Mouse (Mus musculus): ENCODE measurements around the gene Cxcl1.
"Not testable (repeated sequence)": the region's sequence is repeated elsewhere in the genome, so short reads cannot be mapped to it uniquely, and the experiment has no call there.

Gene Cxcl1

DNA sequence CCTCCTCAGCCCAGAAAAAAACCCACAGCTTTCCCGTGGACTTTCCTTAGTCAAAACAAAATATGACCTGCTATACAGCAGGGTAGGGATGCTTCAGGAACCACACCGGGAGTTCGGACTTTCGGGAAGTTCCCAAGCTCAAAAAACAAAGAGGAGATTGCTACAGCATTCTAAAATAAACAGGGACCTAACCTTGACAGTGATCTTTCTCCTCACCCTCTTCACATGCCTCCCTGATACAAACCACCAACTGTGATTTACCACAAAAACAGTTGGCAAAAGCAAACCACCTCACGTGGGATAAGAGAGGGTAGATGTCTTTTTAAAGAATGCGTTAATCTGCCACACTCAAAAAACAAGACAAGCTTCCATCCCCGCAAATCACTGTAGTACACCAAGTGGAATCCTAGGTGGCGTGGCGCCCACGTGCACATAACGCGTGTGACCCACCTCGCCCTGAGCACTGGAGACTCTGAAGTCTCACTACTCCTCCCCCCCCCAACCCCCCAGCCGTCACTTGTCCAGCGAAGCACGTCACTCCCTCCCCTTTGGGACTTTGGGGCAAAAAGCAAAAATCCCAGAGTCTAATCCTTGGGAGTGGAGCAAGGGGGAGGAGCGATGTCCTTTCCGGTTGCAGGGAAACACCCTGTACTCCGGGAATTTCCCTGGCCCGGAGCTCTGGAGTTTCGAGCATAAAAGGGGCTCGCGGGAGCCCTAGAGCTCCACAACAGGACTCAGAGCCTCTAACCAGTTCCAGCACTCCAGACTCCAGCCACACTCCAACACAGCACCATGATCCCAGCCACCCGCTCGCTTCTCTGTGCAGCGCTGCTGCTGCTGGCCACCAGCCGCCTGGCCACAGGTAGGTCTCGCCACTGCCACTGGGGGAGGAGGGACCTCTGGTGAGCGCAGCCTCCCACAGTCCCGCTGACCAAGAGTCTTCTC, at the start of gene Cxcl1:
Gene Cxcl1, plus strand, starts transcription at position 723 of the 945 bp plus-strand sequence.
- peak; percentile 81 for ATAC-seq (ENCODE audit: insufficient number of reproducible peaks, low FRiP score, low TSS enrichment)

DNA sequence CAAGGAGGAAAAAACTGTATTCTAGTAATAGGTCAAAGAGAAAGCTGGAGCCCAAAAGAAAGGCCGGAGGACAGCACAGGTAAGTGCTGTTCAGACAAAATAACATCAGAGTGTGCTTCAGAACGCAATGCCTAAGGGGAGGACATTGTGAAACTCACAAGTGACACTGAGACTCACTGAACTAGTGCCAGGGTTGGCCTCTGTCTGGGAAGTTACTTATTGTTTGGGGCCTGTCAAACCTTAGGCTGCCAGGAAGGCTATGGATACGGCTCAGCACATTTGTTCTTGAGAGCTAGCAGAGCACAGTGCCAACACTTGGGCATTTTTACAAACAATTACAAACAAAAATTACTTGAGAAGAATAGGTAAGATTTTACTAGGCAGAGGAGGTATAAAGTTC, 47.1 kb upstream of the Cxcl1 start:
- no peak for ATAC-seq (ENCODE audit: insufficient number of reproducible peaks, low FRiP score, low TSS enrichment)

DNA sequence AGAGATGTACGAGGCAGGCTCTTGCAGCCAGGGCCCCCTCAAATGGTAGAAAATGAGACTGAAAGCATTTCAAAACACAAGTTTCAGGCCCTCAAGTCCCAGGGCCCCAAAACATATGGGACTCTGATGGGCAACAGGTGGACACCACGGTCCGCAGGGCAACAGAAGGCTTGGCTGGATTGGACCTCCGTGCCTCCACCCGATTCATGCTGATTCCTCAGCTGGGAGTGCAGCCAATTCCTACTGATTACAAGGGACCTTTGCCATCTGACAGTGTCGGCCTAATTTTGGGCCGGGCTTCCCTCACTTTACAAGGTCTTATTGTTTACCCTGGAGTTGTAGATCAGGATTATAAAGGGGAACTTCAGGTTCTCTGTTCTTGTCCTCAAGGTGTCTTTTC, 40.9 kb upstream of the Cxcl1 start:
- ATAC-seq (ENCODE audit: insufficient number of reproducible peaks, low FRiP score, low TSS enrichment): not testable (repeated sequence)

DNA sequence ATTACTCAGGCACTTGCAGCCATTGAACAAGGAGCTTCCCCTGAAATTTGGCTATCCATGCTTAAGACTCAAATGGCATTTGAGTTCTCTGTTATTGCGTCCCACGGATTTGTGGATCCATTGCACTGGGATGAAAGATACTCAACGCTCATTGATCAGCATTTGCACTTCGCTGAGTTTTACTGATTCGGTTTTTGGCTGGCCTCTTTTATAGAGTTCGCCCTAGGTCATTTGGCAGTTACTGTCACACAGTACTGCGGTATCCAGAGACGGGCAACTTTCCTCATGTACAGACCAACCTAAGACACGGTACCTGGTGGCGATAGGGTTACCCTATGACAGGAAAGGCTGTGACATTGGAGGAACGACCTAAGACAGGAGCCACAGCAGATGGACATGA, 39.6 kb upstream of the Cxcl1 start:
- ATAC-seq (ENCODE audit: insufficient number of reproducible peaks, low FRiP score, low TSS enrichment): not testable (repeated sequence)

DNA sequence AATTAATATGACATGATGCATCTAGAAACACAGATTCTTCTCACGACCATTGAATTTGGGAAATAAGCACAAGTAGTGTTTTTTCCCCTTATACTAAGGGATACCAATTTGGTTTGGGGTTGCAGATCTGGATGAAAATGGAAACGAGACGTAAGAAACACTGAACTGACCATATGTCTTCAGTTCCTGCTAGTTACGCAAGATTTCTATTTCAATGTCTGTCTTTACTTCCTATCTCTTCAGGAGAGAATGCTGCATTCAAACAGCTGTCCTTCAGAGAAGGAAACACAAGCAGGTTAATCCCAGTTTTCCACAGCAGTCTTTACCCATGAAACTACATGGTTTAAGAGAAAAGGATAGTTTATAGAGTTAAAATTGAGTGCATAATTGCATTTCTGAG, 37.8 kb upstream of the Cxcl1 start:
- ATAC-seq (ENCODE audit: insufficient number of reproducible peaks, low FRiP score, low TSS enrichment): no peak

DNA sequence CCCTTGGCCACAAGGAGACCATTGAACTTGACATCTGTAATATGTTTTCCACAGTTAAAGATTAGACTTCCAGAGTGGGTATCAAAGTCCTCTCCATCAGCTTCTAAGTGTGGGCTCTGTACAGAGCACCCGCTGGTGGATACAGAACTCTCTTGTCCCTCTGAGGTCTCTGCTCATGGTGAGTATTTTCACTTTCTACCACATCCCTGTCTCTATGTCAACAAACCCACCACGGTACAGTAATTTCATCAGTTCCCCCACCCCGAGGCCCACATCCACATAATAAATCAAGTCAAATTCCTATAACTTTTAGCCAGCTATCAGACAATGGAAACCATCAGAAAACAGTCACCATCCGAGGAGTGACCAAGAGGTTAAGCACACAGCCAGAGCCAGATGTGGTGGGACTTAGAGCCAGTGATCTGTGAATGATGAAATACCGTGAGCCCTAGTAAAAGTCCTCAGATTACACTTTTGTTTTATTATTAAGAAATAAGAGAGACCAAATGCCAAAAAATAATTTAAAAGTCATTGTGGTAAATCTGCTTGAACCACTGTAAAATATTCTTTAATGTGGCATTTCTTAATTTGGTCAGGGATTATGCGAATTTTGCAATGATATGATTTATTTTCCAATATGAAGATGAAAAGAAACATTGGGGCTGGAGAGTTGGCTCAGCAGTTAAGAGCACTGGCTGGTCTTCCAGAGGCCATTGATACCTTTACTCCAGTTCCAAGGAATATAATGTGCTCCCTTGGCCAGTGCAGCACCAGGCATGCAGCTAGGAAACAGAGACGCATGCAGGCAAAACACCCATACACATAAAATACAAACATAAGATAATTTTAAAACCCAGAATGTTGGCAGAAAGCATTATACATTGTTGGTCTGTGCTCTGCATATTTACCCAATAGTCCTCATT, 35.5 kb upstream of the Cxcl1 start:
- no peak for ATAC-seq (ENCODE audit: insufficient number of reproducible peaks, low FRiP score, low TSS enrichment)

DNA sequence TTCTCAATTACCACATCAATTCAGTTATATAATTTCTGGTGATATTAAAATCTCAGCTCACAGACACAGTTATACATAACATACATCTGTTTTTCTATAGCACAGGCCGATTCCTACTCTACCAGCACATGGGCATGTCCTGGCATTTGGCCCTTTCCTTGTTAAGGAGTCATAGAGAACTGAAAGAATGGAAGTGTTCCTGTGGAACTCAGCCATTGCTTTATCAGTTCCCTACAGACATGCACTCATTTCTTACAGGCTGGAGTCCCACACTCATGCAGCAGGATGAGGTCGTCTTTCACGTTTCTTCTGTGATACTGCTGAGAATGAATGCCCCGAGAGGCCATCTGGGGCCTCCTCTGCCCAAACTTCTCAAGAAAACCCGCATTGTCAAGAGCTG, 33.6 kb upstream of the Cxcl1 start:
- no peak for ATAC-seq (ENCODE audit: insufficient number of reproducible peaks, low FRiP score, low TSS enrichment)

DNA sequence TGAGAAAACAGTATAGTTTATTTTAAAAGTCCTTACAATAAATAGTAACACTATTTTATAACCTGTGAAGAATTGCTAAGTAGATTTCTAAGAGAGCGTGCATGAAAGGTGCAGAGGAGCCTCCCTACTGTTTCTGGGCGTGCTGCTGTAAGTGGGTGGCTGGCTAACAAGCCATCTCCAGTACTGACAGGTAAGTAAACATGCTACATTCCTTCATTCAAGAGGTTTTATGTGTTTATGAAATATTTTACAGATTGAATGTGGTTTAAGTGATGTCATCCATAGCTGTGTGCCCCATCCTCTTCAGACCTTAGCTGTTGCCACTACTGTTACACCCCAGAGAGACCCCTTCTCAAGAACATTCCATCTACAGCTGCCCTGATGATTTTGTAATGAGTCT, 32.6 kb upstream of the Cxcl1 start:
- ATAC-seq (ENCODE audit: insufficient number of reproducible peaks, low FRiP score, low TSS enrichment): no peak

DNA sequence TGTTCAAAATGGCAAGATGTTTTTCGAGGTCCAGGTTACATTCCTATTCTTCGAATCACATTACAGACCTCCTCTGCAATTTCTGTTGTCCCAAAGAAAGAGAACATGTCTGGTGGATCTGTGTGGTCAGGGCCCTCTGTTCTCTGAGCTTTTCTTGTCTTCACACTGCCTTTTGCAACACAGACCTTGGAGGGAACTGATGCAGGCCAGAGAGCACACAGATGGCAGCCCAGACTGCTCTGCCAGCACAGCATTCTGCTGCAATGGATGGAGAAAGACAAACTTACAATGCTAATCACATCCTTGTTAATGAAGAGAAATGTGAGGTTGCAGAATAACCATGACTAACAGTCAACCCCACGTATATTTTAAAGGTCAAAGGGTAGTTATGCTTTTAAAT, 32.0 kb upstream of the Cxcl1 start:
- ATAC-seq (ENCODE audit: insufficient number of reproducible peaks, low FRiP score, low TSS enrichment): 0 out of 2 replicates have a peak, but pooled peaks have one; percentile 79

DNA sequence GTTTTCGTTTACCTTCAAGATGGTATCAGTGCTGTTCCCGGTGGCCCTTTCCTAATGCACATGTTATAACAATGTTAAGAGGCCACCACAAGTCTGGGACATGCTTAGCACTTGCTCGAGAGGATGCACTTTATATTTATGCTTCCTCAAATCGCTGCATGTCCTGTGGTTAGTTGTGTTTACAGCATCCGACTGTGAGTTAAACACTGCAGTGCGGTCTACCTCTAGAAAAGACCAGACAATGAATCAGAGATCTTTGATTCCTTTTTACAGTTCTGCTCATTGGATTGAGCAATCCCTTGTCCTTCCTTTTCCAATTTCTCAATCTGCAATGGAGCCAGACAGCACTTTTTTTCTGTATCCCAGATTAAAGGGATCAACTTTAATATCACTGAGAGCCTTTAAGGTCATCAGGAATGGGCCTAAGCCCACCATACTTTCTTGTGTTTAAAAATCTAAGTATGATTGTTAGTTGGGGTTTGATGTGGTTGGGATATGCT, 29.1 kb upstream of the Cxcl1 start:
- ATAC-seq (ENCODE audit: insufficient number of reproducible peaks, low FRiP score, low TSS enrichment): no peak

DNA sequence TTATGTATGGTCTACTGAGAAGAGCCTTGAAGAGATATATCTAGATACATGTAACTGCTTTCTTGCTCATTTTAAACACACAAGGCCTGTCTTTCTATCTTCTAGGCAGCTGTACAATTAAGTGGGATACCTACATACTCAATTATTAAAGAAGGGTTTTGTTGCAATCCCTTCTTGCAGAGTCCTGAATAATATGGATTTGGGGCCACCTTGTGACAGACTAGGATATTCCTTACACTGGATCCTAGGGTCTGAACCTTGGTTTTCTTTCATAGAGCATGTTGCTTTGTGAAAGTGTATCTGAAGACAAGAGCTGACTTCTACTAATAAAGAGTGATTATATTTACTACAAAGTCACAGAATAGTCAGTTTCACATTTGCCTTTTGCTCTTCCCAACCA, 24.3 kb upstream of the Cxcl1 start:
- no peak for ATAC-seq (ENCODE audit: insufficient number of reproducible peaks, low FRiP score, low TSS enrichment)

DNA sequence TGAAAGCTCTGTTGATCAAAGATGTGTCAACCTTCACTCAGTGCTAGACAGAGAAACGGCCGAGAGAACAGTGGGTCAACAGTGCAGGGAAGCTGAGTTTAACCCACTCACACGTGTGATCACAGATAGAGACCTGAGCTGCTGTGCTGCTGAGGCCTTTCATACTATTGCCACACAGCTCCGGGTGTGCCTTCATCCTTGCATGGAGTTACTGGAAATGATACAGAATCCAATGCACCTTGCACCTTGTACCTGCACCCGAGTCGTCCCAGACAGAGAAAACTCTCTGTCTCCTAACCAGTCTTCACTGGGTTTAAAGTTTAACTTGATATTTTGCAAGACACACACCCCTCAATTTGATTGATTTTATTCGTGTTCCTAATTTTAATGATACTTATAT, 18.7 kb upstream of the Cxcl1 start:
- ATAC-seq (ENCODE audit: insufficient number of reproducible peaks, low FRiP score, low TSS enrichment): no peak

DNA sequence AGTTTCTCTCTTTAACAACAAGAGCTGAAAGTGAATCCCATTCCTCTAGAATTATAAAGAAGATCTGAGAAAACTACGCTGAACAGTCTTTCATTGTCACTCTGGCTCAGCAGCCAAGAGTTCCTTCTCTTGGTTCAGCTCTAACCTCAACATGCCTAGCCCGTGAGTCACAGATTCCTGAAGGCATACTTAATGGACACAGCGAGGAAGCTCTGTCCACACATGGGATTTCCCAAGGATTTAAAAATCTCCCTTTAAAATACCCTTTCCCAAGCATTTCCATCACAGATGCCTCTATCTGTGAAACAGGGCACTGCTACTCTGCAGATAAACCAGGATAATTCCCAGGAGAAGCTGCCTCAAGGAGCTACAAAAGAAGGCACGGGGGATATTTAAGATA, 15.0 kb upstream of the Cxcl1 start:
- no peak for ATAC-seq (ENCODE audit: insufficient number of reproducible peaks, low FRiP score, low TSS enrichment)

DNA sequence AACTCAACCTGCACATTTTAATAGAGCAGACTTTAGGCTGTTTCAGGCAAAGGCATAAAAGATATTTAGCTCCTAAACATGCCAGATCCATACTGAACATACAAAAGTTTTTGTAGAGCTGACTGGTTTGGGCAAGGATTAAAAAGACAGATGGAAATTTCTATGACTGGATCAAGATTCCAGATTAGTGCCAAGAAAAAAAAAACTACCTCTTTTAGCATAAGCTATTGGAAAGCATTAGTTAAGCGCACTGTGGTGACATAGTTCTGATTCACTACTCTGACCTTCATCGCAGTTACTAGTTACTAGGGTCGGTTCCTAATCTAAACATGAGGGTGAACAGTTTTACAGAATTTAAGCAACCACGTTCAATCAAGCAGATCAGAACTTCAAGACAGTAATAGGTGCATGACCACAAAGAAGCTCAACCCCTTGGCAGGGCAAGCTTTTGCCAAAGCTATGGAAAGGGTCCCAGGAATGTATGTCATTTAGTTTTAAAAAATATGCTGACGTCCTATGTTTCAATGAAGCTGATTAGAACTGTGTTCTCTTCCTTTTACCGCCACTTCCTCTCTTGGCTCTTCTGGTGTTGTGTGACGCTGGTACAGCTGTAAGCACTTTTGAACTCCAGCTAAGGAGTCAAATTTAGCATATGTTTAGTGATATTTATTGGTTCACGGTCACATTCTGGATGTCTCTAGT, 14.4 kb upstream of the Cxcl1 start:
- no peak for ATAC-seq (ENCODE audit: insufficient number of reproducible peaks, low FRiP score, low TSS enrichment)

DNA sequence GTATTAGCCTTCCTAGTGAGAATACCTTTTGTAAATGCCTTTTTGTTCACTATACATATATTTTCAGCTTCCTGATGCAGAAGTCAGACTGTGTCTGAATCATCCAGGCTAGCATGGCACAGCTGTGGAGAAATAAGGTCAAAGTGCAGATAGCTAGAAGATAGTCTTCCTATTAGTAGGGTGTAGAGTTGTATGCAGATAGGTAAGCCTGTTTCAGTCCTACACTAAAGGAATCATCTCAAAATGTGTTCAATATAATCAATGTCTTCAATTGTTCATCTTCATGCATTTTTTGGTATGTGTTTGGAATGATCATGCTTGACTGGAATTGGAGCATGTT, 13.9 kb upstream of the Cxcl1 start:
- ATAC-seq (ENCODE audit: insufficient number of reproducible peaks, low FRiP score, low TSS enrichment): no peak

DNA sequence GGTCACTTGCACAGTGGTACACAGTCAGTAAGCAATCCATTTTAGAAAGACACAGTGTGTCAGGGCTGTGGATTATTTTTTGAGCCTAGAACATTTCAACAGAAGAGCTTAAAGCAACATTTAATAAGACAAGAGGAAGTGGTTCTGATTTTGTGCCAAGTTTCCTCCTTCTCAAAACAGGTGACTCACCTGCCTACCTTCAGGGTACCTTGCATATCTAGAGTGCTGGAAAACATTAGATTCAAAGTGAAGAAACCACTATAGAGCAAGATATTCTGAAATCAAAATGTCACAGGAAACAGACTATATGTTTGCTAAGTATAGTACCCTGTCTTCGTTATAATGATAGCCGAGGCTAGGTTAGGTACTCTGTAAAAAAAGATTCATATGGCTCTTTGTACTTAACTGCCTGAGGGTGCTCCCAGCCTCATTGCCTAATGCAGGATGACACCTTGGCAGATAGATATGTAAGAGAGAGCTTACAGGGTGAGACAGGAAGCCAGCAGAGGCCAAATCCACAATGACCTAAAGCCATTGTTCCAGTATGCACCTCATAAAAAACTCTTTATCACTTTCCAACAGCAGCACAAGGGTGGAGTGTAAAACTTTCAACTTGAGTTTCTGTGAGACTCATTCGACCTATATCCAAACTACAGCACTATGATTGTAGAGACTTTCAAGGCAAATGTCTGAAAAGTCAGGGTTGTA, 11.6 kb upstream of the Cxcl1 start:
- ATAC-seq (ENCODE audit: insufficient number of reproducible peaks, low FRiP score, low TSS enrichment): no peak

DNA sequence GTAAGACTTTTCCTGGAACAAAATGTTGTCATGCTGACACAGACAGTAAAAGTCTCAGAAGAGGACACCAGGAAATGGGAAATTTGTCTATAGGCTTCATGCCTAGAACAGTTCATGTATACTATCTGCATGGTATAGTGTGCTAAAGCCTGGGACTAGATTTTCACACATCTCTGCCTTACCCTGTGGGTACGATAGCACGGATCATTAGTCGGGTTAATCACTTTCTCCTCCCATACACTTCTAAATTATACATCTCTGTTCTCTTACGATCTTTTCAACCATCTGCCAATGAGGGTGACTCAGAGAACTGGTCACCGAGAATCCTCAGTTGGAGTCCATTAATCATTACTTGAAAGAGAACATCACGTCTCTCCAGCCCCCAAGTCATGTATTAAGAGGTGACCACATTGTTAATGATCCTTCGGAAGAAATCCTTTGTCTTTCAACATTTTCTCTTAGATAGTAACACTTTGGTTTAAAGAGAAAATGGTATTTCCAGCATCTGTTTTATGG, 10.6 kb upstream of the Cxcl1 start:
- ATAC-seq (ENCODE audit: insufficient number of reproducible peaks, low FRiP score, low TSS enrichment): no peak

DNA sequence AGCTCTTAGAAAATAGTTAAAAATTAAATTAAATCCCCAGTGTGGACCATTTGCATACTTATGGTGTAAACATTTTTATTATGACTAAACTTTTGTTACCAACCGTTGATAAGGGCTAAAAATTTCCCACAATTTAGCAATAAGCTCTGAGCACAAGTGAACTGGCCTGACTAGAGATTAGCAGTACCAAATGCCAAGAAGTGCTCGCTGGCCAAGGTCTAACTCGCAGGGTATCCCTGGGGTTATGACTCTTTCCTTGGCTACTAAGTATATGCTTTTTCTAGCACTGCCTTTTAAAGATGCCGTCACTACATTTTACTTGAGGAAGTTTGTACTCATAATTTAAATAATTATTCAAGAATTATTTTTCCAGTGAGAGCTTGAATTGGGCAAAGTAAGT, 10.0 kb upstream of the Cxcl1 start:
- ATAC-seq (ENCODE audit: insufficient number of reproducible peaks, low FRiP score, low TSS enrichment): no peak

DNA sequence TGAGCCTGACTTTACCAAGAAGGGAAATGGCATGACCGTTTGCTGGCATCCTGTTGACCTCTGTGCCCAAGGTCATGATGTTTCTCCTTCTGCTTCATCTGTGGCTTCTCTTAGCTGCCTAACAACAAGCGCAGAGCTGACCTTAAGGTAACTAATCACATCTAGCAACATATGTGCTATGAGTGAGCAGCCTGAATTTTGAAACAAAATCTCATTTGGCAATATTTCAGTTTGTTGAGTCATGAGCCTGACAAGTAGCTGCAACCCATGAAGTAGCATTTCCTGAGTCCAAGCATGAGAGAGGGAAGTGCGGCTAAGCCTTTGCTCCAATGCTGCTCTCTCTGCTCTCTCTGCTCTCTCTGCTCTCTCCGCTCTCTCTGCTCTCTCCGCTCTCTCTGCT, 9.4 kb upstream of the Cxcl1 start:
- no peak for ATAC-seq (ENCODE audit: insufficient number of reproducible peaks, low FRiP score, low TSS enrichment)

DNA sequence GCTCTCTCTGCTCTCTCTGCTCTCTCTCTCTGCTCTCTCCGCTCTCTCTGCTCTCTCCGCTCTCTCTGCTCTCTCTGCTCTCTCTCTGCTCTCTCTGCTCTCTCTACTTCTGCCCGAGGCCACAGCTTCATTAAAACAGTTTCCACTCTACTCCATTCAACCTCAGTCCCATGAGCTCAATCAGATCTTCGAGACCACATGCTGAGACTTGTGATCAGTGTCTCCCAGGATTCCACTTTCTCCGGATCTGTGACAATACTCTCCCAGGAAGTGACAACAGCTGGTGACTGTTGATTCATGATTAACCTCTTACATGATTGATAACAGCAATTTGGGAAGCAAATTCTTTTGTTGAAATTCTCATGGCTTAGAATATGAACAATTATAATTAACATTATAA, 8.9 kb upstream of the Cxcl1 start:
- no peak for ATAC-seq (ENCODE audit: insufficient number of reproducible peaks, low FRiP score, low TSS enrichment)
